Mouse (Mus musculus) ES-E14 (cell line): ENCODE data around the gene Kcnj10.

ENCODE experiments used
- CHD2 ChIP-seq: IDR thresholded peaks from 2 replicates; pipeline ENCODE4 v1.6.1; 2014; ENCODE audit warnings: mild to moderate bottlenecking, low read depth, low read length, inconsistent platforms
- HCFC1 ChIP-seq: IDR thresholded peaks from 2 replicates; pipeline ENCODE4 v1.6.1; 2012; ENCODE audit warnings: low read length, inconsistent platforms, borderline replicate concordance; ENCODE audit not compliant: insufficient read depth
- MAFK ChIP-seq: IDR thresholded peaks from 2 replicates; pipeline ENCODE4 v1.6.1; 2014; ENCODE audit warnings: mild to moderate bottlenecking, low read depth, low read length, inconsistent platforms; ENCODE audit not compliant: insufficient read depth
- ZC3H11A ChIP-seq: IDR thresholded peaks from 2 replicates; pipeline ENCODE4 v1.6.1; 2012; ENCODE audit warnings: low read depth, mild to moderate bottlenecking, inconsistent platforms, low read length, borderline replicate concordance
- ZNF384 ChIP-seq: IDR thresholded peaks from 2 replicates; pipeline ENCODE4 v1.6.1; 2012; ENCODE audit warnings: low read depth, low read length, inconsistent platforms

DNA sequence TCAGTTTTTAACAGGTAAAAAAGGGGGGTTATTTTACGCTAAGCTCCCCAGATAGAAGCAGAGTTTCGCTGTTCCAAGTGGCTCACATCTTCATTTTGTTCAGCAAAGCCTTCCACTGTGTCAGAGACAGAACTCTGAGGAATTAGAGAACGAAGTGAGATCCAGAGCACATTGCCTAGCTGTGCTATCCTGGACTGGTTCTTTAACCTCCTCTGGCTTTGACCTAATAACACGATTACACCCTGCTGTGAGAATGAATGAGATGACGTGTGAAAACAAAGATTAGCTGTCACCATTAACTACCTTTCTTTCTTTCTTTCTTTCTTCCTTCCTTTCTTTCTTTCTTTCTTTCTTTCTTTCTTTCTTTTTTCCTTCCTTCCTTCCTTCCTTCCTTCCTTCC, 68.4 kb downstream of the Kcnj10 start:
- TF ChIP-seq MAFK (no peak), ZNF384 (no peak), HCFC1 (no peak), ZC3H11A (no peak), CHD2 (no peak)
